Mouse (Mus musculus): ENCODE data around the gene Fat3.

DNA sequence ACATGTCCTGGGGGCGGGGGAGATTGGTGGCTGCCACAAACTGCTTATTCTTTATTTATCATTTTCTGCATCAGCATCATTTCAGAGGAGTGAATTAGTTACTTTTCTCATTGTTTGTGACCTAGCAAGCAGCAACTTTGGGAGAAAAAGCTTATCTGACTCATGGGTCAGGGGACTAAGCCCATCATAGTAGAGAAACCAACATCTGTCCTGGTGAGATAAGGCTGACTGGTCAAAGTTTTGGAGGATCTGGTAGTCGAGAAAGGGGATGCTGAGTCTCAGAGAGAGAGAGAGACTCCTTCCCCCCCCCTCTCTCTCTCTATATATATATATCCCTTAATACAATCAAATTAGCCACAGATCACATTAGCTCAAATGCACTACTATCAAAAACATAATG, 273.7 kb downstream of the Fat3 start:
- TF ChIP-seq CTCF (IDR thresholded peaks at IDR 0.05; ENCODE audit: control insufficient read depth, insufficient read depth, insufficient read length) (no peak), CEBPB (IDR thresholded peaks at IDR 0.05; ENCODE audit: low read depth) (no peak), MYOG (IDR thresholded peaks at IDR 0.05; ENCODE audit: control insufficient read depth, extremely low read depth, insufficient read length) (no peak), MAX (IDR thresholded peaks at IDR 0.05) (no peak), USF1 (IDR thresholded peaks at IDR 0.05; ENCODE audit: low read depth) (no peak)

Data from C2C12 (cell line).